Mouse (Mus musculus) stomach, postnatal 0 days (tissue): ENCODE results near the gene Snapin.

Source experiments
- CTCF ChIP-seq: IDR thresholded peaks from 2 replicates; pipeline ENCODE4 v1.5.1; 2016; ENCODE audit warnings: antibody characterized with exemption, low read depth, mild to moderate bottlenecking, moderate library complexity
- EP300 ChIP-seq: optimal IDR thresholded peaks from 2 replicates; pipeline ENCODE3; 2016; ENCODE audit warnings: antibody characterized with exemption

DNA sequence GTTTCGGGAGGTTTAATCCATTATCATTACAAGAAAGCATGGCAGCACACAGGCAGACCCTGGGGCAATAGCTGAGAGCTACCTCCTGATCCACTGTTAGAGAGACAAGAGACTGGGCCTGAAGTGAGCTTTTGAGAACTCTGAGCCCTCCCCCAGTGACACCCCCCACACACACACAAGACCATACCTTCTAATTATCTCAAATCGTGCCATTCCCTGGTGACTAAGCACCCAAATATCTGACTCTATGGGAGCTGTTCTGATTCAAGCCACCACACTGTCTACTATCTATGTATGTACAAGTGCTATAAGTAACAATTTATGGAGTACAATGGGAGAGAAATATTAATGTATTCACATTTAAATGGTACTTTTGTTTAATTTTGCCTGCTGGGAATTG, 50.1 kb downstream of the Snapin start:
- TF ChIP-seq CTCF (no peak), EP300 (no peak)
